Comparison of ENCODE assay signal across 17 mouse cellular contexts in the genomic region with DNA sequence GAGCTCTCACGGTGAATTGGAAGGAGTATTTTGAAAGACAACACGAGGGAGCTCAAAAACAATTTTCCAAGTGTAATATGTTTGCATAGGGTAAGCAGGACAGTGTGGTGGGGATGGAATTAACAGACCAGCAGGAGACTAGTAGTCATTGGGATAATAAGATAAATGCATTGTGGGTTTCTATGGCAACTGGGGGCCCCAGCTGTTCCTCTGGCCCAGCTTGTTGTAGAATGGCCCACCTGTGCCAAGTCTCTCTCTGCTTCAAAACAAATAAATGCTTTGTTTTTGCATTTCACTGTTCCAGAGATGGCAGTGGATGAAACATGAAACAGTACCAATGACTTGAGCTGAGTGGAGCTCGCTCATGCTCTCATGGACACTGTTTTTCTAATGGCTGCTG.
DNase-seq lines count a peak whose midpoint lies in the region; ATAC-seq and TF ChIP-seq lines count a peak whose summit lies in the region.
"Had no signal": no experiment of that assay in that cellular context is flagged by ENCODE, and none has a peak within 500 bp of the region (broad histone marks: within the 10 kb centered on the region; RNA-seq: fewer than 3 reads in every experiment).

No protein-coding gene starts in this region.

- ATAC-seq in hindbrain, embryonic 16.5 days, result peak; percentile 70

- DNase-seq in cerebellum, postnatal 14 days, result peak; percentile 4 to 10
- DNase-seq in cerebellum, adult 9-11 months, result no peak
- DNase-seq in brain, adult 2 months (ENCODE audit: low read depth, low spot score), result peak; percentile 54
- peak; percentile 37 to 51 for DNase-seq in layer of hippocampus, postnatal 36 days
- no peak for DNase-seq in adrenal gland, postnatal 10 days
- DNase-seq in T-cell, adult 2 months (ENCODE audit: low spot score), result no peak
- DNase-seq in lung, adult 2 months, result no peak
- DNase-seq: adrenal gland, adult 2 months; cerebellum, postnatal 25 days; gastrocnemius, postnatal 25 days; heart, postnatal 4 days; kidney, adult 9 months; thymus, postnatal 36 days had no signal

- no peak for TF ChIP-seq POLR2A in lung, adult 2 months (IDR thresholded peaks at IDR 0.05; ENCODE audit: borderline replicate concordance, extremely low read depth, low read depth, low read length)

- no peaks in the 10 kb centered on the region for H3K9me3 ChIP-seq in hindbrain, embryonic 16.5 days (ENCODE audit: control insufficient read depth, low read length)
- H3K9me3 ChIP-seq: embryonic facial prominence, embryonic 12.5 days had no signal

- no peaks in the 10 kb centered on the region for H3K4me1 ChIP-seq in hindbrain, embryonic 16.5 days (ENCODE audit: control insufficient read depth, insufficient read depth, low read depth, low read length)
- H3K4me1 ChIP-seq in lung, adult 2 months (ENCODE audit: control insufficient read depth, insufficient read depth, low read length), result no peaks in the 10 kb centered on the region
- H3K4me1 ChIP-seq: embryonic facial prominence, embryonic 12.5 days had no signal

- H3K27ac ChIP-seq in hindbrain, embryonic 16.5 days (ENCODE audit: low read depth, low read length), result no peak overlapping the region
- H3K27ac ChIP-seq: embryonic facial prominence, embryonic 12.5 days; stomach, postnatal 0 days had no signal

- H3K4me3 ChIP-seq in hindbrain, embryonic 16.5 days (ENCODE audit: low read length), result no peak overlapping the region
- H3K4me3 ChIP-seq in lung, adult 2 months (replicated peaks; ENCODE audit: extremely low read depth, low read depth, low read length), result no peak overlapping the region
- H3K4me3 ChIP-seq: embryonic facial prominence, embryonic 12.5 days had no signal

- no peak overlapping the region for H3K9ac ChIP-seq in hindbrain, embryonic 16.5 days (ENCODE audit: low read depth, low read length)
- H3K9ac ChIP-seq: embryonic facial prominence, embryonic 12.5 days had no signal

- no peak for TF ChIP-seq CTCF in lung, adult 2 months (IDR thresholded peaks at IDR 0.05; ENCODE audit: insufficient read depth, low read length)

- no peaks in the 10 kb centered on the region for H3K27me3 ChIP-seq in hindbrain, embryonic 16.5 days (replicated peaks; ENCODE audit: control insufficient read depth, insufficient read depth, low read length)
- H3K27me3 ChIP-seq: embryonic facial prominence, embryonic 12.5 days had no signal

- no peaks in the 10 kb centered on the region for H3K36me3 ChIP-seq in hindbrain, embryonic 16.5 days (ENCODE audit: control insufficient read depth, insufficient read depth, low read length)
- H3K36me3 ChIP-seq: embryonic facial prominence, embryonic 12.5 days had no signal

- WGBS in hindbrain, embryonic 16.5 days, result 55% methylated on average over 3 of the region's 3 CpGs
- 64% methylated on average over 3 of the region's 3 CpGs for WGBS in lung, adult 2 months

- H3K4me2 ChIP-seq in hindbrain, embryonic 16.5 days (ENCODE audit: low read length), result no peak overlapping the region
- H3K4me2 ChIP-seq: embryonic facial prominence, embryonic 12.5 days; heart, embryonic 11.5 days had no signal

Comparison
In these comparisons a context has a peak if more than half of its experiments do, and no peak if none do; other contexts are left out.
1. DNase-seq: peak in cerebellum, postnatal 14 days (2 of 2), brain, adult 2 months (single experiment) and layer of hippocampus, postnatal 36 days (2 of 2); none in cerebellum, adult 9-11 months (single experiment), adrenal gland, postnatal 10 days (single experiment), T-cell, adult 2 months (single experiment) and lung, adult 2 months (single experiment).